In genomic region chr2:140159186-140159730, GRCm38 (mm10) we compare ENCODE assay signal across 11 mouse cellular contexts. TPM values are rescaled to one million over a fixed set of nuclear protein-coding genes. Genes with fewer than 3 reads are reported as not detected.
A peak's percentile ranks its signal among the peaks of the same experiment; 100 is the strongest.
DNase-seq lines count a peak whose midpoint lies in the region; ATAC-seq and TF ChIP-seq lines count a peak whose summit lies in the region.
"Had no signal": no experiment of that assay in that cellular context is flagged by ENCODE, and none has a peak within 500 bp of the region (broad histone marks: within the 10 kb centered on the region; RNA-seq: fewer than 3 reads in every experiment).

No protein-coding gene starts in this region.

- ATAC-seq in activated CD4-positive, CD25-positive, alpha-beta regulatory T cell, adult 4 months, result peak; percentile 76
- no peak for ATAC-seq in forebrain, embryonic 11.5 days (replicated peaks; ENCODE audit: low FRiP score)

- H3K27me3 ChIP-seq in CH12.LX (replicated peaks), result no peaks in the 10 kb centered on the region
- no peaks in the 10 kb centered on the region for H3K27me3 ChIP-seq in forebrain, embryonic 11.5 days (ENCODE audit: control insufficient read depth, insufficient read depth, low read length)
- H3K27me3 ChIP-seq: liver, embryonic 15.5 days had no signal

- no peak overlapping the region for H3K9ac ChIP-seq in CH12.LX (ENCODE audit: insufficient read depth, low read depth)
- H3K9ac ChIP-seq in forebrain, embryonic 11.5 days (ENCODE audit: low read length), result no peak overlapping the region
- H3K9ac ChIP-seq: liver, embryonic 15.5 days had no signal

- H3K36me3 ChIP-seq in CH12.LX (replicated peaks in 1 of 2; ENCODE audit: control insufficient read depth in 1 of 2, insufficient read depth in 1 of 2, low read length in 1 of 2), result peaks cover 40 to 81% of the 10 kb centered on the region in 2 experiments
- peaks cover 4% of the 10 kb centered on the region; the same call in 1 of the 2 replicates for H3K36me3 ChIP-seq in forebrain, embryonic 11.5 days (ENCODE audit: control insufficient read depth, insufficient read depth, low read length)

- dilution Hi-C loops in CH12.LX (cut with MboI; ENCODE audit: extremely low pct_ligation_motif_present, extremely low pct_unique_long_range_greater_than_20kb, low sequenced_read_pairs), result no loop called here

- DNase-seq in layer of hippocampus, adult 9-10 months (ENCODE audit: low spot score), result peak; percentile 16
- no peak for DNase-seq in layer of hippocampus, postnatal 36 days
- peak; percentile 24 for DNase-seq in CH12.LX (ENCODE audit: extremely low read depth)
- peak; percentile 3 for DNase-seq in lung, postnatal 36 days
- DNase-seq in spleen, postnatal 4 days (ENCODE audit: low spot score in 2 of 2), result no peak
- DNase-seq in forebrain, embryonic 11.5 days (ENCODE audit: low spot score), result no peak

- in situ Hi-C loops in CH12.LX (cut with MboI; ENCODE audit: low pct_ligation_motif_present, low pct_unique_long_range_greater_than_20kb, low sequenced_read_pairs), result no loop called here

- TF ChIP-seq RAD21 in CH12.LX (IDR thresholded peaks at IDR 0.05; ENCODE audit: low read depth, low read length), result peak; percentile 66

- H3K4me3 ChIP-seq in CH12.LX (replicated peaks in 1 of 3; ENCODE audit: low read depth in 2 of 3, low read length in 2 of 3, poor library complexity in 1 of 3), result no peak overlapping the region
- H3K4me3 ChIP-seq in forebrain, embryonic 11.5 days (ENCODE audit: low read depth, low read length), result no peak overlapping the region
- H3K4me3 ChIP-seq: liver, embryonic 15.5 days had no signal

- 83% methylated on average over 3 of the region's 3 CpGs for WGBS in forebrain, embryonic 11.5 days

- TF ChIP-seq EP300 in CH12.LX (IDR thresholded peaks at IDR 0.05; ENCODE audit: low read length), result no peak

- H3K9me3 ChIP-seq in CH12.LX (replicated peaks; ENCODE audit: low read length), result no peaks in the 10 kb centered on the region
- H3K9me3 ChIP-seq in forebrain, embryonic 11.5 days (ENCODE audit: control insufficient read depth, low read length), result no peaks in the 10 kb centered on the region
- H3K9me3 ChIP-seq: liver, embryonic 15.5 days had no signal

- H3K79me2 ChIP-seq in CH12.LX (replicated peaks; ENCODE audit: control insufficient read depth, extremely low read depth, insufficient read depth, poor library complexity, severe bottlenecking), result peaks cover 25% of the 10 kb centered on the region

- H3K4me2 ChIP-seq in CH12.LX (ENCODE audit: insufficient read depth, low read depth, poor library complexity, severe bottlenecking), result no peak overlapping the region
- no peak overlapping the region for H3K4me2 ChIP-seq in forebrain, embryonic 11.5 days (ENCODE audit: low read depth, low read length, severe bottlenecking)
- H3K4me2 ChIP-seq: liver, embryonic 15.5 days had no signal

- TF ChIP-seq POLR2A in CH12.LX (IDR thresholded peaks at IDR 0.05; ENCODE audit: low read depth, low read length), result no peak

- H3K27ac ChIP-seq in CH12.LX (ENCODE audit: insufficient read depth, low read depth), result no peak overlapping the region; the same call in 1 of the 2 replicates
- no peak overlapping the region for H3K27ac ChIP-seq in forebrain, embryonic 11.5 days (ENCODE audit: low read depth, low read length)
- H3K27ac ChIP-seq: liver, embryonic 15.5 days had no signal

- H3K4me1 ChIP-seq in CH12.LX (ENCODE audit: control insufficient read depth in 1 of 2, insufficient read depth in 2 of 2), result peaks cover 0 to 20% of the 10 kb centered on the region in 2 experiments; a peak in 1 of 4 replicates
- no peaks in the 10 kb centered on the region for H3K4me1 ChIP-seq in forebrain, embryonic 11.5 days (replicated peaks; ENCODE audit: control insufficient read depth, insufficient read depth, low read length)

- TF ChIP-seq CTCF in CH12.LX (conservative IDR thresholded peaks at IDR 0.05 in 1 of 2, IDR thresholded peaks at IDR 0.05 in 1 of 2; ENCODE audit: low read depth in 2 of 2, low read length in 2 of 2), result peak in 1 of 2 experiments; percentile 70; a peak in 2 of 4 replicates

TF ChIP-seq in CH12.LX, 34 proteins besides CTCF, POLR2A, EP300 and RAD21:
- no peak for TF ChIP-seq TBP (conservative IDR thresholded peaks at IDR 0.05; ENCODE audit: low read depth, low read length)

RNA-seq across cellular contexts. Expression of gene Gm17374, which starts 7.4 kb away (rescaled TPM):
- not detected for total RNA-seq in layer of hippocampus, postnatal 36 days (2021)
- total RNA-seq in CH12.LX (2012; rRNA removed), result not detected in 2 replicates
- not detected in 2 replicates for total RNA-seq in CH12.LX (2014; rRNA removed)
- not detected in 2 replicates for polyA plus RNA-seq in CH12.LX (2012; ENCODE audit: insufficient read length, low read depth)
- polyA plus RNA-seq in activated CD4-positive, CD25-positive, alpha-beta regulatory T cell, adult 4 months (2017; shearing (Covaris generic)), result not detected
- not detected in 2 replicates for polyA plus RNA-seq in forebrain, embryonic 11.5 days (2014; fragmentation: Nextera tagmentation; extraction: Ambion mirVana)
- total RNA-seq: adrenal gland, postnatal 4 days had no signal
- polyA plus RNA-seq: frontal cortex, adult 2 months; intestine, embryonic 14.5 days; liver, embryonic 15.5 days had no signal

RNA-seq across cellular contexts. Expression of gene Esf1, which starts 11.1 kb away (rescaled TPM):
- total RNA-seq in layer of hippocampus, postnatal 36 days (2021), result 10 to 100 TPM; 24.3 to 24.5 TPM
- total RNA-seq in CH12.LX (2012; rRNA removed) (27.3 and 30.8 TPM in 2 replicates), CH12.LX (2014; rRNA removed) (41.8 and 50.0 TPM in 2 replicates)
- 72.7 and 73.2 TPM in 2 replicates for polyA plus RNA-seq in CH12.LX (2012; ENCODE audit: insufficient read length, low read depth)
- polyA plus RNA-seq in activated CD4-positive, CD25-positive, alpha-beta regulatory T cell, adult 4 months (2017; shearing (Covaris generic)), result 10 to 100 TPM; 23.1 to 29.2 TPM
- 27.6 and 34.8 TPM in 2 replicates for polyA plus RNA-seq in forebrain, embryonic 11.5 days (2014; fragmentation: Nextera tagmentation; extraction: Ambion mirVana)

RNA-seq across cellular contexts. Expression of gene Ndufaf5, which starts 11.2 kb away (rescaled TPM):
- 10 to 100 TPM; 51.7 to 59.3 TPM for total RNA-seq in layer of hippocampus, postnatal 36 days (2021)
- 19.3 and 26.4 TPM in 2 replicates for total RNA-seq in CH12.LX (2012; rRNA removed)
- total RNA-seq in CH12.LX (2014; rRNA removed), result 39.5 and 40.5 TPM in 2 replicates
- 21.1 and 23.3 TPM in 2 replicates for polyA plus RNA-seq in CH12.LX (2012; ENCODE audit: insufficient read length, low read depth)
- polyA plus RNA-seq in activated CD4-positive, CD25-positive, alpha-beta regulatory T cell, adult 4 months (2017; shearing (Covaris generic)), result 10 to 100 TPM; 14.8 to 21.2 TPM
- 29.4 and 31.6 TPM in 2 replicates for polyA plus RNA-seq in forebrain, embryonic 11.5 days (2014; fragmentation: Nextera tagmentation; extraction: Ambion mirVana)

Comparison
In these comparisons a context has a peak if more than half of its experiments do, and no peak if none do; other contexts are left out.
1. DNase-seq: peak in layer of hippocampus, adult 9-10 months (single experiment), CH12.LX (single experiment) and lung, postnatal 36 days (single experiment); none in layer of hippocampus, postnatal 36 days (0 of 2), spleen, postnatal 4 days (0 of 2) and forebrain, embryonic 11.5 days (single experiment).